Mouse (Mus musculus) c-Kit-positive CD71-negative TER-119-negative erythroid progenitor cells, embryonic 14.5 days (primary cell): ENCODE measurements around the gene Tmcc1.

ENCODE experiments used
- DNase-seq: peaks from one replicate; pipeline ENCODE4 v3.0.0-alpha.2; 2013; ENCODE audit warnings: low read depth

Tmcc1 gene

GRCm38 (mm10) chr6:115993463-115994145, 199.7 kb downstream of the Tmcc1 start:
- DNase-seq = no peak

GRCm38 (mm10) chr6:115992981-115993380, 200.3 kb downstream of the Tmcc1 start:
- DNase-seq = no peak

DNA sequence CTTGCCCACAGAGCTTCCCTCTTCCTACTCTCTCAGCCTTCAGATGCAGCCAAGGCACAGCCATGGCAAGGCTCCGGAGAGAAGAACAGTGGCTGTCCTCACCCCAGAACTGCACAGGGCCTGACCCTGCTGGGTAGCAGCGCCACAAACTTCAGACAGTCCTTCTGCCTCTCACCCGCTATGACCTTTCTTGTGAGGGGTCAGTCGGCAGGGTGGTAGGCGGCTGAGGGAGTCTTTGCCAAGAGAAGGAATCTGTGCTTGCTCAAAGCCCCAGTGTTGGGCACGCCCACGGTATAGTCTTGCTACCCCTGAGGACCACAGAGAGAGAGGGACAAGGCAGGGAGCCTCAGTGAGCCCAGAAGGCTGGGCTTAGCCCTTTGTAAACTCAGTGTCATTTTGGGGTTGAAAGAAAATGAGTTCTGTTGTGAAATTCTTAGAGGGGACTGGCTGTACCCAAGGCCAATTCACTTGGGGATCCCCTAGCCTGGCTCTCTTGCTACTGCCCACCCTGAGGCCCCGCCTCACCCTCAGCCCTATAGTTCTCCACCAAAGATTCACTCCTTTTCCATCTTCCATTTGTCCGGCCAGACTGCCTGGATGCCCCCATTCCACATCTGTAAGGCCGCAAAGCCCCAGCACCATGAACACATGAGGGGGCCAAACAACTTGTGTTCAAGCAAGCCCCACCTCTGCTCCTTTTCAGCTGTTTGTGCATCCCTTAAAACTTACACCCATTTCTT, 201.2 kb downstream of the Tmcc1 start:
- DNase-seq = no peak

- DNase-seq = no peak
These were observed 202.0 kb downstream of the Tmcc1 start for GRCm38 (mm10) chr6:115991108-115991880.

DNA sequence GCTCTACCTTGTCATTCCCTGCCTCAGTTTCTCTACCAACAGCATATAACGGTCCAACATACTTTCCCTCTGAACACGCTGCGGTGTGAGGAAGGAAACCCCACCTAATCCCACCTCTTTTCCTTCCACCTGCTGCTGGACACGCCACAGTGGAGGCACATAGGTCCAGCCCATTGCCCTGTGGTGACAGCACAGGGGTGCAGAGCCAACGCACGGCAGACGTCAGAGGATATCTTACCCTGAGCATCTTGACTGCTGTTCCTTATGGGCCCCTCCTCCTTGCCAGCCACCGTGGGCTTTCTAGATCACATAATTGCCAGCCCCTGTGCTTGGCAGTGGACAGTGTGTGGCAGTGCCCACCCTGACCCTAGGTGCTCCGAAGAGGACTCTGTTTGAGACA, 202.8 kb downstream of the Tmcc1 start:
- no peak for DNase-seq

- no peak for DNase-seq
These were observed 203.2 kb downstream of the Tmcc1 start for GRCm38 (mm10) chr6:115990056-115990455.

DNA sequence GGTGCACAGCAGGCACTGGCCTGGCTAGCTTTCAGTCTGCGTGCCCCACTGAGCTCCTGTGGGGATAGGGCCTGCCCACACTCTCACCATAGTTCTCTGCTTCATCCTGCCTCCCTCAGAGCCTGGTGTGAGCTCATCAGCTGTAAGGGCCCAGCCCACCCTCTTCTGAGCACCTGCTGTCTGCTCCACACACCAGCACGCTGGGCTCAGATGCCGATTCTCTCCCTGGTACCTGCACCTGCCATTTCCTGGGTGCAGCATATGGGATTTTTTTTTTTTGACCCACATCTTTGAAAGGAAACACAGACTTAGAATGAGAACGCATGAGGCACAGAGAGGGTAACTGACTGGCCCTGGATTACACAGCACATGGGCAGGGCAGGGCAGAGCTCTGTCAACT, 203.7 kb downstream of the Tmcc1 start:
- DNase-seq = no peak

- DNase-seq = no peak
These were observed 204.3 kb downstream of the Tmcc1 start for GRCm38 (mm10) chr6:115989032-115989431.

DNA sequence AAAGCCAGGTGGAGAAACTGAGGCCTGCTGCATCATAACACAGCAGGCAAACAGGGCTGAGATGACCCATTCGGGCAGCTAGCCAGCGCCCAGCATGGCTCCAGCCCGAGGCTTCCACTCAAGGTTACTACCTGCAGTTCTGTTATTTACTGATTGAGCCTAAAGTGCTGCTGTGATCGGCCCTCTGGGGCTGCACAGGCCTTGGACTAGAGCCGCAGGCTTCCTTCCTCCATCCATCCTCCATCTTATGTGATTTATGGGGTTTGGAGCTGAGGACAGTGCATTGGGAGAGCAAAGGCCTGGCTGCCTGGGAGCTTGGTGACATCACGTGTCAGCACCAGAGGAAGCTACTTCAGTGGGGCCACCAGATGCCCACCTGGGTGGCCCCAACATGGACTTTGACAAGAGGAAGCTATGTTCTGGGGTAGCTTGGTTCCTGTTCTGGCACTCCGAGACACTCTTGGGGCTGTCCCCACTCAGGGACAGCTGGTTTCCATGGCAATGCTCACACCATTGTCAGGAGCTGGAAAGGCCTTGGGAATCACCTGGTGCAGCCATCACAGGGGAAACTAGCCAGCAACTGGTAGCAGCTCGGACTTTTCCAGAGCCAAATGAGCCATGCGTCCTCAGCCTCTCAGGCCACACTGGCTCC, 206.1 kb downstream of the Tmcc1 start:
- no peak for DNase-seq

DNA sequence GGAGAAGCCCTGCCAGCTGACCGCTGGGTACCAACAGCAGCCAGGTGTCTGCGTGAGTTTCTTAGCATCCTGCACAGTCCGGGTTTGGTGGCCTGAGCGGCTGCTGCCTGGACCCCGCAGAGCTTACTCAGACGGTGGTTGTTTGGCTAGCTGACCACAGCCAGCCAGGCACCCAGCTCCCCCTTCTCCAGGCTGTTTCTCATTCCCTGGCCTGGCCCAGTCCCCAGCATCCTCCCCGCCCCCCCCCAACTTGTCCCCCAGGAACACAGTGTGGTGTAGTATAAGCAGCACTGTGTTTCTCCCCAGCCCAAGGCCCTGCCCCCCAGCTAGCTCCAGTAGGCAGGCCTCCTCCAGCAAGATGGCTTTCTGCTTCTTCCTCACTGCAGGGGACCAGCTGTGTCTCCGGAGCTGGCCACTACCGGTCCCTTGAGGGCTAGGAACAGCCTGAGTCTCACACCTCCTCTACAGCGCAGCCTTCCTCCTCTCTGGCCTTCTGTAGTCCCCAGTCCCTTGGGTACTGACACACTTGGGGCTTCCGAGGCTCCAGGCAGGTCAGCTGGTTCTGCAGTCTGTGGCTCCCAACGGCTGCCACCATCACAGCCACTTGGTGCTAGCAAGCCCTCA, 206.7 kb downstream of the Tmcc1 start:
- DNase-seq = no peak

DNA sequence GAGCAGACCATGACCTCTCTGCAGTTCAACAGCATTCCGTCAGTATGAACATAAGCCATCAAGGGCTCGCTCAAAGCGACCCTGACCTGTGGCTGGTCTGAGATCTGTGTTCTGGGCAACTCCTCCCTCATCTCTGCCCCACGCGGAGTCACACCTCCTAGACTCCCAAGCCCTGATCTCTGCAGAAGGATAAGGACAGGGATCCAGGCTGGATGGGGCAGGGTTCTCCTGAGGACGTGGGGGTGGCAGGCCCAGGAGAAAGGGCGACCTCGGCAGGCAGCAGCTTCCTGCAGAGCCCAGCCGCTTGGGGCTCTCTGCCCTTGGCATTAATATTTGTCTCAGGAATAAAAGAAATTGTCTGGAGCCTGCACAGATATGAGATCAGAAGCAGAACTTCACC, 207.7 kb downstream of the Tmcc1 start:
- DNase-seq = no peak

DNA sequence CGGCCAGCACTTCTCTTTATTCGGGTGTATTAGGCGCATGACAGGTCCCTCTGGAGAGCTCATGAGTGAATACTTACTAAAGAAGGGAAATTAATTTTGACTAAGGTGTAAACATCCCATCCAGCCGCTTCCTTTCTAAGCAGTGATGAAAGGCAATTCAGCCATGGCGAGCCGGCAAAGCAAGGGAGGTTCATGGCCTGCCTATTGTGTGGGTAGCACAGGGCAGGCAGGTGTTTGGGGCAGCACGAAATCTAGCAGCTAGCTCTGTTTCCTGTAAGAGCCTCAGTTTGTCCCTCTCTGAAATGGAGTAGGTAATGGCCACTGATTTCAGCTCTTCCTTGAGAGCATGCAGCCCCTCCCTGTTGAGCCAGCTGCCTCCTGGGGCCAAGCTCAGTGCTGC, 208.7 kb downstream of the Tmcc1 start:
- DNase-seq = no peak

- no peak for DNase-seq
These were observed 209.8 kb downstream of the Tmcc1 start for GRCm38 (mm10) chr6:115983306-115984038.

GRCm38 (mm10) chr6:115982889-115983288, 210.4 kb downstream of the Tmcc1 start:
- DNase-seq = no peak

- no peak for DNase-seq
These were observed 214.7 kb downstream of the Tmcc1 start for GRCm38 (mm10) chr6:115978596-115978995.

DNA sequence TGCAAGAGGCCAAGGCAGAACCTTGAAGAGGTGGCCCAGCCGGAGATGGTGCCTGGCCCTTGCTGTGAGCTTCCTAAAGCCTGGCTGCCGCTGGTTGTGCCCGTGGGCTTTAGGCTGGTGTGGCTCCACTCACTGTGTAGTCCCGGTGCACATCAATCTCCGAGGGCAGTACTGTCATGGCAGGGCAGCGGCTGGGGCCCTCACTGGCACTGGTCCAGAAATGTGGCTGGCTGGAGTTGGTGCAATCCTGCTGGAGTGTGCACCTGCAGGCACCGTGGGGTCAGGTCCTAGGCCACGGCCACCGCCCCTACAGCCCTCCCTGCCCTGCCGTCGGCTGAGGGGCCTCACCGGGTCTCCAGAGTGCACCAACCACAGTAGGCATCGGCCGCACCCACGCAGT, 215.5 kb downstream of the Tmcc1 start:
- no peak for DNase-seq

GRCm38 (mm10) chr6:115975606-115976005, 217.7 kb downstream of the Tmcc1 start:
- DNase-seq = no peak

GRCm38 (mm10) chr6:115973881-115974662, 219.2 kb downstream of the Tmcc1 start:
- DNase-seq = no peak

DNA sequence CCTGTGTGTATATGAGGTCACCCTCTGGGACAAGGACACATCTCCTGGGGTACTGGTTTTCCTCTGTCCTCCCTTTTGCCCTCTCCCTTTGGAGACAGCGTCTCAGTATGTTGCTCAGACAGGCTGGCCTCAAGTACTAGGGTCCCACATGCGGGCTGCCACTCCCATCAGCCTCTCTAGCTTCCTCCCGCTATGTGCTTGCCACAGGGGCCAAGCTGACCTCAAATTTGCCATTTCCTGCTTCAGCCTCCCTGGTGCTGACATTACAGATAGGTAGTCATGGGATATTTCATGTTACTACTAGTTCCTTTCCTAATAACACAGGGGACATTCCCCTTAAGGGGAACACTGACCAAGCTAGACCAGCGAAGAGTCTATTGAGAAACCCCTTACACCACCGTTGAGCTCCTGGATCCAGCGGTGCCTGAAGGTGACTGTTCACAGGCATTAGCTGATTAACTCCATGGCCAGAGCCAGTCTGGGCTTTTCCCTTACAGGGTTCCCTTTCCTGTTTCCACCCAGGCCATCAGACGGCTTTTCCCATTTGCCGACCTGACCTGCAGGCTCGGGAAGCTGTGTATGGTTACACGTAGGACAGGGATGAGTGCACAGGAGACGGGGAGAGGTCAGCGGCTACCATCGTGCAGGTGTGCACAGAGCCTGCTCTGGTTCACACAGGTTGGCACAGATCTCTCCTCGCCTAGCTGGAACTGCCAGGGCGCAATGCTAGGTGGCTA, 220.0 kb downstream of the Tmcc1 start:
- no peak for DNase-seq
